Mouse (Mus musculus): ENCODE measurements around the gene Stox2.

The Stox2 gene

DNA sequence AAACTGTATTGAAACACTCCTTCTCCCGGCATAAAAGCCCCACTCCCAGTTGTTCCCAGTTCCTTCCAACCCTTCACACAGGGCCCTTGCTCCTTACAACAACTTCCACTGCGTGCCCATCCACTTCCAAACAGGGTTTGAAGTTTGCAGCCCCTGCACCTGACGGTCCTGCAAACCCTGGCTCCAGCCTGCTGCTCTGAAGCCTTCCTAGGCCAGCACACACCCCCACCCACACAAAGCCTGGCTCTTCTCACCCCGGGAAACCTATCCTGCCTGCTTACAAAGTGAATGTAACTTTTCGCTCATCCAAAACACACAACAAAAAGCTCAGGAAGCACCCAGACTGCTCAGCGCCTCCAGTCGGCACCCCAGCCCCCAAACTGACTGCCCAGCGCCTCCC is 37.1 kb downstream of the Stox2 start:
- no peak for DNase-seq (ENCODE audit: low spot score)

DNA sequence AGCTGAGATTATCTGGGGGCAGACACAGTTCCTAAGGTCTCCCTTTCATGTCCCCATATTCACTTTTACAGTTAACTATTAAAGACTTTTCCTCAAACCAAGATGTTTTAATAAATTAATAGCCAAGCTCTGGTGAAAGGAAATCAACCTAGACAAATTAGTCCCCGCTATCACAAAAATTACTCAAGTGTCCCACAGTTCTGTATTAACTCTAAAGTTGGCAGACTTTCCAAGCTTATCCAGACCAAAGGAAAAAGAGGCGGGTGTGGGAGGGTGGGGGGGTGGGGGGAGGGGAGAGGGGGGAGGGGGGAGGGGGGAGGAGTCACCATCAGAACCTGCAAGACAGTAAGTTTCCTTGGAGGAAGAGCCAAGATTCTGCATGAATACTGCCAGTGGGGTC is 41.3 kb downstream of the Stox2 start:
- no peak for DNase-seq (ENCODE audit: low spot score)

DNA sequence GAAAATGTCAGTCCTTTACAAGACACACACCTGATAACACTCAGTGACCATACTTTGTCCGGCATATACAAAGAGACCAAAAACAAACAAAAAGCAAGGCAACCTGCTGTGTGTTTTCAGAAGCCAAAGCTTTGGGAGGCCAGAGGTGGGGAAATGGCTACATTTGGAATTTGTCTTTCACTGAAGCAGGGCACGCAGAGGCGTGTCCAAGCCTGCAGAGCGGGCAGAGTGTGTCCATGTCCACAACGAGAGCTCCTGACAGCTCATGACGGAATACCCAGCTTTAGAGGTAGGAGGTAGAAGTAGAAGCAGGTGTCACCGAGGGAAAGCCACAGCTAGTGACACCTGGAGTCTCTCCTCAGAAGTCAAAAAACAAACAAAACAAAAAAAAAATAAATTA is 53.2 kb downstream of the Stox2 start:
- no peak for DNase-seq (ENCODE audit: low spot score)

DNA sequence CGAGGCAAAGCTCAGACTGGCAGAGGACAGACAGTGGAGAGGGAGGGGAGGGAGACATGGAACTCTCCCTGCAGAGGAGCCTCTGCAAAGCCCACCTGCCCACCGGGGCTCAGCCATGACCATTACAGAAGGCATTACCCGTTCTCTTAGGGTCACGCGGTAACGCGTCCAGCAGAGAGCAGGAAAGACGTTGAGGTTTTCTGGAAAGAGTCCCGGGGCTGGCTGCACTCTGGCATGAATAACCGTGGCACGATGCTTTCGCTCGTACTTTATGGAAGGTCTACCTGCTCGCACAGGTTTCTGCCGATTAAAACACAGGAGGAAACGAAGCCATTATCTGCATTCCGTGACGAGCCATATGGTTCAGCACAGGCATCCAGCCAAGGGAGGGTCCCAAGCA is 53.9 kb downstream of the Stox2 start:
- no peak for DNase-seq (ENCODE audit: low spot score)

DNA sequence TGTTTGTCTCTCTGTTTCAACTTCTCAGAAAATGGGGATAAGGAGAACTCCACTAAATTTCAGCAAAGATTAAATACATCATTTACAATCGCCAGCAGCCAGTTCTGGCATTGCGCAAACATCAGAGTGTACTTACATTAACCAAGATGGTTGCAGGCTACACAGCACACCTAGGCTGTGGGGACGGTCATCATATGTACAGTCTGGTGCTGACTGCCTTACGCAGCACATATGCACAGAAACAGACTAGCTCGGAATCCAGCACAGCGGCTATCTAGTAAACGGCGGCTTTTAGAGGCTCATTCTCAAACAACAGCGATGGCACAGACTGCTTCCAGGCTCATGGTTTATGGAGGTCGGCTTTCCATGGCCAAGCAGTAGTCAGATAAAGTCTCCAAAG is 54.3 kb downstream of the Stox2 start:
- DNase-seq (ENCODE audit: low spot score): no peak

DNA sequence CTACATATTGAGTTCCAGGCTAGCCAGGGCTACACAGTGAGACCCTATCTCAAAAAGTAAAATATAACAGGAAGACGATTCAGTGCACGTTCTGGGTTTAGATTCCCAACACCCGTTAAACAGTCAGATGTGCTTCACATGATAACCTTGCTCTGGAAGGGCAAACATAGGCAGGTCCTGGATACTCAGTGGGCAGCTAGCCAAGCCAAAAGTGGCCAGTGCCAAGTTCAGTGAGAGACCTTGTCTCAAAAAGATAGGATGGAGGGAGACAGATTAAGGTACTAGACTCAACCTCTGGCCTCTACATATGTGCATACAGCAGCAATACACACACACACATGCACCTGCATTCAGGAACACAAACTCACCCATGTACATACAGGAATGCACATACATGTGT is 56.7 kb downstream of the Stox2 start:
- DNase-seq (ENCODE audit: low spot score): no peak

DNA sequence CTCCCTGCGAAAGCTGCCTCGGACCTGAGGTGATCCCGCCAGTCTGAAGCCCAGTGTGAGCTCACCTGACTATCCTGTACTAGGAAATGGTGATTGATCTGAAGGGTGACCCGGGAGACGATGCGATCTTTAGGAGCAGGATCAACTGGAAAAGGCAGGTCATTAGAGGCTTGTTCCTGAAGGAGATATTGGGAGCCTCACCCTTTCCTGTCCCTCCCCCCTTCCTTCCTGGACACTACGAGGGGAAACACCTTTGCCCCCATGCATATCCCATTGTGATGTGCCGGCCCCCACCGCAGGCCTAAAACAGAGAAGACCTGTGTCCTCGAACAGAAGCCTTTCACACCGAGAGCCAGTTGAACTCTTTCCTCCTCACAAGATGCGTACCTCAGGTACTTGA is 58.0 kb downstream of the Stox2 start:
- no peak for DNase-seq (ENCODE audit: low spot score)

DNA sequence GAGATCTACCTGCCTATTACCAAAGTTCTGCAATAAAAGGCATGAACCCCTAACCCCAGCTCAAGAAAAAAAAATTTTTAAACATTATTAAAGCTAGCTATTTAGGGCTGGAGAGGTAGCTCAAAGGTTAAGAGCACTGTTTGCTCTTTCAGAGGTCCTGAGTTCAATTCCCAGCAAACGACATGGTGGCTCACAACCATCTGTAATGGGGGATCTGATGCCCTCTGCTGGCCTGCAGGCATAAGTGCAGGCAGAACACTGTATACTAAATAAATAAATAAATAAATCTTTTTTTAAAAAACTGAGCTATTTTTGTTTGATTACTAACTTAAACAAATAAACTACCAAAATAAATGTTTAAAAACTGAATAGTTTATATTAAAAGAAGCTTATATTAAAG is 60.4 kb downstream of the Stox2 start:
- no peak for DNase-seq (ENCODE audit: low spot score)

DNA sequence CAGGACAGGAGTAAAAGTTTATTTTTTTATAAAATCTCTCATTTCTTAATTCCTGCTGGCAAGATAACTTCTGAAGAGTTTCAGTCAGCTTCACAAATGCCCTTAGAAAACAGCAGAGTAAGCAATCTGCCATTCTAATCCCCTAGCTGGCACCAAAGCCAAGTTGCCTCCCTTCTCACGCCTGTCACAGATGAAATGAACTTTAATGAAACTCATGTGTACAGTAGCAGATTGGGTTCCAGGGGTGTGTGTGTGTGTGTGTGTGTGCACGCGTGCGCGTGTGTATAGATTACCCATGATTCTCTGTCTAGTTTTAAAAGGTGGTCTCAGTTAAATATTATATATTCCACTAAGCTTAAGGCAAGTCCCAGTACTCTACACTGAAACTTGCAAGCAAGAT is 62.0 kb downstream of the Stox2 start:
- no peak for DNase-seq (ENCODE audit: low spot score)

DNA sequence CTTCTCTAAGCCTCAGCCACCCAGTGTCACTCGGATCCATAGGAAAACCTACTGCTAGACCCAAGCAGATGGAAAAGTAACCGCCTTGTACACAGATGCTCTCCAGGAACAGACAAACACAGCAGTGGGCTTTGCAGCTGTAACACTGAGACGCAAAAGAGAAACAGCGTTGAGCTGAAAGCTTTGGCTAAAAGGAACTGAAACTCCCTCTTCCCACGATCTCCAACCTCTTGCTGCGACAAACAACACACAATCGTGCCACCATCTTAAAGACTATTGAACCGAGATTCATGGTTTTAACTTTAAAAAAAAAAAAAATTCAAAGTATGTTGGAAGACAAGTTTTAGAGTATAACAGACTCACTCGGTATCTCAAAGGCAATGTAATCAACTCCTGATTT is 62.5 kb downstream of the Stox2 start:
- DNase-seq (ENCODE audit: low spot score): no peak

DNA sequence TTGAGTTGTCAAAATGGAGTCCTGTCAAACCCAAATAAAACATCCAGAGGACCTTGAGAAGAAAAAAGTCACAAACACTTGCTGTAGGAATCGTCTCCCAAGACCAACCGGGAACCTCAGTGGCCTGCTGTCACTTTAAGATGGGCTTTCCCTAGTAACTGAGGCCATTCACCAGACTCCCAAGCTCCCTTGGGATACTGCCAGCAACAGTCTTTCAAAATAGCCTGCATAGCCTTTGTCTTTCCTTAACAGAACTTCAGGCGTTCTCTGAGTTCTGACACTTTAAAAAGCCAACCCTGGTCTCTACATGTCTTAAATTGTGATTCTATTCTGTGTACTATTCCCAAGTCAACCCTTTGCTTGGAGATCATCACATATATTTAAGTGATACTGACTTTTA is 64.9 kb downstream of the Stox2 start:
- no peak for DNase-seq (ENCODE audit: low spot score)

DNA sequence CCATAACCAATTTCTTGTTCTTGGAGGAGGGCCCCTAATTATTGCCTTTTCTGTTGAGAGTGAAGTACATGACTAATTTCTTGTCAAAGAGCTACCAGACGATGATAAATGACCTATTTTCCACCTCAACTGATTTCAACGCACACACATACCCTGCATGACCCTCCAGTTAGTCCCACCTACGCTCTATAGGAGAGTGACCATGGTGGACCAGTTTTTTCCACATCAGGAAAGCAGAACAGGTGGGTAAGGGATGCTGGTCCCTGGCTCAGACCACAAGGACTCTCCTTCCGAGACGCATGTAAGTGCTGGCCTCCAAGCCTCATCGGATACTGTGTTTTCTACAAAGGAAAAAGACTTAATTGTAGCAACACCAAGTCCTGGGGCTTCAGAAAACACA is 65.4 kb downstream of the Stox2 start:
- DNase-seq (ENCODE audit: low spot score): no peak

DNA sequence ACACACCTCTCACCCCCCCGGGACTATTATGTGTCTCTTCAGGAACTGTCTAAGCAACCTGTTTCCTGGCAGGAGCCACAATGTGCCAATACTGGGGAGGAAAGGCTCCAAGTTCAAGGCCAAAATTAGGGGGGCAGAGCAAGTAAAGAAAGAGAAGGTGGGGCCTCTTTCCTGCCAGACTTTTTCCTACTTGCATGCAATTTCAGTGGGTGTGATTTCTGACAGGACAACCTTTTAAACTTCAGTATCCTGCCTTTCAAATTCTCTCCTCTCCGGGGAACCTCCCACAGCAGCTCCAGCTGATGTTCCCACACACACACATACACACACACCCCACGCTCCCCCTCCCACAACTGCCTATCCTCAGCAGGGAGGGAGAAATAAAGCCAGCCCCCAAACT is 66.1 kb downstream of the Stox2 start:
- DNase-seq (ENCODE audit: low spot score): no peak

DNA sequence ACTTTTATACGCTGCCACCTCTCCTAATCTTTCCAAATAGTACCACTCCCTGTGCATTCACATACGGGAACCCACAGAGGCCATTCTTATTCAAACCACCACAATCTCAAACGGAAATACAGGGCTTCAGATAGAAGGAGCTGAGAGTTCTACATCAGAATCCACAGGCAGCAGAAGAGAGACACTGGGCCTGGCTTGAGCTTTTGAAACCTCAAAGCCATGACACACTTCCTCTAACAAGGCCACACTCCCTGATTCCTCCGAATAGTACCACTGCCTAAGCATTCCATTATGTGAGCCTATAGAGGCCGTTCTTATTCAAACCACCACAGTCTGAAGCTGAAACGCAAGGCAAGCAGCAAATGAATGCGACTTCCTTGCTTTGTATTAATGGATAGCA is 69.5 kb downstream of the Stox2 start:
- DNase-seq (ENCODE audit: low spot score): no peak

DNA sequence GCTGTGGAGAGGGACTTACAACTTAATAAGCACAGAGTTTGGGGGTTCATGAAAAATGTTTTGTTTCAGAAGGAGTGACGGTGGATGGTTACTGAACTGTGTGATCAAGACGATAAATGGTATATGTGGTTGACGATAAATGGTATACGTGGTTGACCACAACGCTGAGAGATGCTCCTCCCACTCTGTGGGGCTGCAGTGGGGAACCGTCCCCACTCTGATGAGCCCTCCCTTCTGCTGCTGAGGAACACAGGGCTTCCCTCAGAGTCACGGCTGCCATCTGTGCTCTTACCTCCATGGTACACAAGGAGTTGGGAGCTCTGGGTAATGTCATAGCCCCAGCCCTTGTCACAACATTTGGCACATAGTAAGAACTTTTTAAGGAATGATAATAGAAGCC is 72.4 kb downstream of the Stox2 start:
- DNase-seq (ENCODE audit: low spot score): no peak

DNA sequence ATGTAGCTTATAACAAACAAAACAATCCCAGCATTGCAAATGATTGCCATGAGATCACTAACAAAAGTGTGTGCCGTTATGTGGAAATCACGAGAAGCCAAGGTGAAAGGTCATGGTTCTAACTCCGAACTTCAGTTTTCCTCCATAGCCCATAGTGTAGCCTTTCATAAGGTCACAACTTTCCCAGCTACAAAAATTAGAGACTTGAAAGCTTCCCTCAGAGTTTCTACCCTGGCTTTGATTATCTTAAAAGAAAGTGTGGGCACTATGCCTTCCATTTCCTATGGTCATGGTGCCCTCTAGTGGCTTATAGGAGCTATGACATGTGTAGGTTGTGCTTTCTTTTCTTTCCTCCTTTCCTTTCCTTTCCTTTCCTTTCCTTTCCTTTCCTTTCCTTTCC is 74.6 kb downstream of the Stox2 start:
- no peak for DNase-seq (ENCODE audit: low spot score)

DNA sequence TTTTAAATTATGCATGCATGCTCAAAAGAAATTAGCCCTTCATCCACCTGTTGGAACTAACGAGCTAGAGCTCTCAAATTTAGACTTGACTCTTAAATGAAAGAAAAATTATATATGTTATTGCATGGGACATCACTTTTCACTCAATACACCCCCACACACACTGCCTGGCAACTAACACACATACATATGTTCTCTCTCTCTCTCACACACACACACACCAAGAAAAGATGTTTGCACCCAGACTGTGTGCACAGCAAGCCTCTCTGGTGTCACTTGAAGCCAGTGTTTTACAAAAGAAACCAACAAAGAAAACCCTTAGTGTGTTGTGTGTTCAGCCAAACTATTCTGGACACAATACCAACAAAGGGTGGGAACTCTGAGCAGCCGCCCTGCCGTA is 75.1 kb downstream of the Stox2 start:
- DNase-seq (ENCODE audit: low spot score): no peak

DNA sequence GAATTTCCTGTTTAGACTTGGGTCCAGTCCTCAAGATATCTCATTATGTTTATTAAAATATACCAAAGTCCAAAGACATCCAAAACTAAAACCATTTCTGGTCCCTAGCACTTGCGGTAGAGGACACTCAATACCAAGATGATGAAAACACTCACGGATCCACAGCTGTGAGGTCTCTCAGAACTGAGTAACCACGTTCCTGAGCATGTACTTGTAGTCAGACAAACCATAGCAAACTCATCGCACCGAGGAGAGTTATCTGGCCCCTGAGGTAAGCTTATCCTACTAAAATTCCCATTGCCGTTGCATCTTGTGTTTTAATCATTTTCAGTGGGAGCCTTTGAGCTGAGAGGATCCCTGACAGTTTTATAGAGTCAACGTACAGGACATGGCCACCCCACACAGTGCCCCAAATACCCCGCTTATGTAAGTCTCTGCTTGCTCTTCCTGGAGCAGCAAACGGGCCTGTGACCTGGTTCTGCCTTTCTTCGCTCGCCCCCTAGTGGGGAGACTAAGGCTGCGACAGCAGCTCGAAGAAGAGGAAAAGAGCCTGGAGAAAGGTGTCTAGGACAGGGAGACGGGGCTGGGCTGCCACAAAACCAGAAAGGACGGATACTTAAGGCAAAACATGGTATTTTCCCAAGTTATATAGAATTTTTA is 75.6 kb downstream of the Stox2 start:
- no peak for DNase-seq (ENCODE audit: low spot score)

DNA sequence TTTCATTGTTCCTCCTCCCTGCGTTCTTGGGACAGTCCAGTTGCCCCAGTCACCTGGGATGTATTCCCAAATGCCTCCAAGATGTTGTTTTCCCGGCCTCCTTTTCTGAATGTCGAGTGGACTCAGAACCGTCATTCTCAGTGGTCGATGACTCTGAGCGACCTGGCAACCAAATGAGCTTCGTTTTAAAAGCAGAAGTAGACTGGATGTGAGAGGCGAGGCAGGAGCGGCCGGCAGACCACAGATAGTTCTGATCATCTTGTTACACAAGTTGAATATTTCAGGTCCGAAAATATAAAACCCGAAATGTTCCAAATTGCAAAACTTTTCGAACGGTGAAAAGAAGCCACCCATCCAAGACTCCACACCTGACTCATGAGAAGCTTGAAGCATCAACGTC is 76.2 kb downstream of the Stox2 start:
- DNase-seq (ENCODE audit: low spot score): no peak

DNA sequence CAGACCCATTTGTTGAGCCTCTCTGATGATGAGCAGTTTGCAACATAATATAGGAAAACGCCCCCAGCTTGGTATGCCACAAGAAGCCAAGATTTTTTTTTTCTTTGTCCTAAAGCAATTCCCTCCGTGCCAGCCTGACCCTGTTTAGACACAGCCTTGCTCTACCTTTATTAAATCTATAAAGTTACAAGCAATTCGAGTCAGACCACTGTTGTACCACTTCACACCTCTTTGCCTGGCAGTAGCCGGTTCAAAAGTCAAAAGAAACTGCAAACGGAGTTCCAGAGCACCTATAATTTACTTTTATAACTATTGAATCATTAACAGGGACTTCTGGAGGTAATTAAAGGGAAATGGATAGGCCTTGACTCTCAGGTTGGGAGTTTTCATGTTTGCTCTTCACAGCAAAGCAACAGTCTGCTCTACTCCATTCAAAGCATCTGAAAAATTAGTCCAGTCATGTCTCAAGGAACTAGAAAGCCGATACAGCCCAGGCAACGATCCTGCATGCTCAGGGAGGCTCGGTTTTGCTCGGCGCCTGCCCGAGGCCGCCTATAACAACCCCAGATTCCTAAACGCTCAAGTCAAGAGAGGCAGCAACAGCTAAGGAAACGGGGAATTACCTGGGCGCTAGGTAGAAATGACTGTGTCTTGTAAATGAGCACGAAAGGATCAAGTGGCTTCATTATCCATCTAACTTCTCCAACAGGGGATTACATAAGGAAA is 77.0 kb downstream of the Stox2 start:
- DNase-seq (ENCODE audit: low spot score): no peak

DNA sequence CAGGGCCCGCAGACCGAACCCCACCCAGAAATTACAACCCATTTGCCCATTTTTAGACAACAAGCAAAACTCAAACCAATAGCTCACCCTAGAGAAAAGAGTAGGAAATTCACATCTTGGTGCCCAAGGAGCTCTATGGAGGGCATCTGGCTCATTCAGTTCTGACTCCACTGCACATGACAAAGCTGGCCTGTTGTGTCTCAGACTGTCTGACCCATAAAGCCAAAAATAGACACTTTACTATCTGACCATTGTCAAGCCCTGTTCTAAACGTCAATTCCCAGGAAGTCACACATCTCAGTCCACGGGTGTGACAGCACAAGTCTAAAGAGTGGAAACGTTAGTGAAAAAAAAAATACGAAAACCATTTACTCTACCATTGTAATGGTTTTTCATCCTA is 79.1 kb downstream of the Stox2 start:
- DNase-seq (ENCODE audit: low spot score): no peak

DNA sequence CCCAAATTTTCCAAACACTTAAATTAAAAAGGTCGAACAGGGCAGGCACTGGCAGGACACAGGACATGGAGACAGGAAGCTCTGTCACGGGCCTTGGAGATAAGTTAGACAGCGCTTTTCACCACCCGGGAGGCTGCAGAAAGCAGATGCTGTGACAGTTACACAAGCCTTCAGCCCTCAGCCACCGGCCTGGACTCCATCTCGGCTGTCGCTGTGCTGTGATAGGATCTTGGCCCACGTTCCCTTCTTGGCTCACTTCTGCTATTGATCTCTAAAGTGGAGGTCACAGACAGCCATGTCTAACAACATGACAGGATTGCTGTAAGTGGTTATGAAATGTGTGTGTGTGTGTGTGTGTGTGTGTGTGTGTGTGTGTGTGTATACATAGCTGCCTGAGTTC is 82.9 kb downstream of the Stox2 start:
- DNase-seq (ENCODE audit: low spot score): no peak

DNA sequence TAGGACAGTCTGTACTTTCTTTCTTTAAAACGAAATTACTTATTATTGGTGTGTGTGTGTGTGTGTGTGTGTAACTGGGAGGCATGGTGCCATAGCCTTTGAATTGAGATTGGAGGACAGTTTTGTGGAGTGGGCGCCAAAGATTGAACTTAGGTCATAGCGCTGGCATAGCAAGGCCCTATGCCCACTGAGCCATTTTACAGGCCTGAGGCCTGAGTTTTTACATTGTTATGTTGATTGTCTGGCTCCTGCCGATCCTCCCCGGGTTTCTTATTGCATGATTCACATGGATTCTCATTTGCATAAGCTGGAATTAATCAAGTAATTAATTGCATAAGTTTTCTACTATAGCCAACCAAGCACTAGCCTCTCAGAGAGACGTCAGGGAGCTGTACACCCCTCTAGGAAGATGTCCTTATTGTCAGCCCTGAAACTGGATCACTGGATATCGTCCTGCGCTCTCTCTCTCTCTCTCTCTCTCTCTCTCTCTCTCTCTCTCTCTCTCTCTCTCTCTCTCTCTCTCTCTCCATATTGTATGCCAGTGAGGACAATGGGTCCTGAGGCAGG is 90.7 kb downstream of the Stox2 start:
- no peak for DNase-seq (ENCODE audit: low spot score)

Data from spleen, adult 12 weeks (tissue).